Mouse (Mus musculus): ENCODE results near the gene Pih1d2. TPM values are rescaled to one million over a fixed set of nuclear protein-coding genes. Genes with fewer than 3 reads are reported as not detected.
"Not testable (repeated sequence)": the region's sequence is repeated elsewhere in the genome, so short reads cannot be mapped to it uniquely, and the experiment has no call there.

The Pih1d2 gene
- polyA plus RNA-seq, 1 experiment from 2014 or later: 7.5 TPM

- Histone ChIP-seq H3K27me3 (no peaks in the 10 kb centered on the region), H3K36me3 (peaks cover 60% of the 10 kb centered on the region), H3K4me3 (no peak overlapping the region), H3K27ac (no peak overlapping the region), H3K9ac (no peak overlapping the region), H3K9me3 (no peaks in the 10 kb centered on the region), H3K4me2 (no peak overlapping the region), H3K4me1 (replicated peaks) (peaks cover 10% of the 10 kb centered on the region)
- WGBS: 96% methylated on average over 8 of the region's 8 CpGs
- ATAC-seq (ENCODE audit: low FRiP score): no peak
Observed at GRCm38 (mm10) chr9:50596973-50597372, 20.1 kb upstream of the Pih1d2 start.

GRCm38 (mm10) chr9:50601536-50601935 lies 15.6 kb upstream of the Pih1d2 start:
- H3K4me2 ChIP-seq: no peak overlapping the region
- no peaks in the 10 kb centered on the region for H3K27me3 ChIP-seq
- H3K9me3 ChIP-seq: no peaks in the 10 kb centered on the region
- no peak overlapping the region for H3K27ac ChIP-seq
- no peak for ATAC-seq (ENCODE audit: low FRiP score)
- no peak overlapping the region for H3K9ac ChIP-seq
- H3K4me3 ChIP-seq: no peak overlapping the region
- peaks cover 50% of the 10 kb centered on the region for H3K36me3 ChIP-seq
- WGBS: 88% methylated on average over 6 of the region's 6 CpGs
- peaks cover 34% of the 10 kb centered on the region for H3K4me1 ChIP-seq (replicated peaks)

DNA sequence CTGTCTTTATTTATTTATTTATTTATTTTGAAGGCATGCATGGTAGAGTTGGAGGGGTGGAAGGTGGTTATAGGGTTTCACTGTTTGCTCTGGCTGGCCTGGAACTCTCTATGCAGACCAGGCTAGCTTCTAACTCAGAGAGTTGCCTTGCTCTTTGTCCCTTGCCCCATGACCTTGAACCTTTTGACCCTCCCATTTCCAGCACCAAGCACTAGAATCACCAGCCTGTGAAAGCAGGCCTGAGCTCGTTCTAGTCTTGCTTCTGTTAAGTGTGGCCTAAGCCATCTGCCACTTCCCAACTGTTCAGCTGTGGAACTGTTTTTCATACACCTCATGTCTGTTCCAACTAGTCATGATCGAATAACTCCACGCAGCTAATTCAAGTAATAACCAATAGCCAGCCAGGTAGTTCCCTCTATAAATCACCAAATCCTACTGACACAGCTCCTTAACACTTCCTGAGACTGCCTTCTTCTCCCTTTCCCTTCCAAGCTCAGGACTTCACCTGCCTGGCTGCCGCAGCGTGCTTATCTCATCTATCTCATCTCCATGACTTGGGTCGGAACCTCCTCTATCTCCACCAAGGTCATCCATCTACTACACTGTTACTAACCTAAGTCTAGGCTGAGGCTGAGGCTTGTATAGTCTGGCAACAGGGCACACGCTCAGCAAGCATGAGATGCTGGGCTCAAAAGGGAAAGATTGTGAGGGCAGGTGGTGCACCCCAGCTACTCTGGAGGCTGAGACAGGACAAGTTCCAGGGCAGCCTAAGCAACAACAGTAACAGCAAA lies 14.9 kb upstream of the Pih1d2 start:
- 0 out of 2 replicates have a peak overlapping the region, but pooled peaks have one; percentile 95 for H3K9ac ChIP-seq
- H3K27ac ChIP-seq: no peak overlapping the region
- H3K4me3 ChIP-seq: peak overlapping the region; percentile 89
- no peak for ATAC-seq (ENCODE audit: low FRiP score)
- H3K36me3 ChIP-seq: peaks cover 48% of the 10 kb centered on the region
- H3K4me1 ChIP-seq (replicated peaks): peaks cover 34% of the 10 kb centered on the region
- 90% methylated on average over 7 of the region's 7 CpGs for WGBS
- peak overlapping the region; percentile 90 for H3K4me2 ChIP-seq
- no peaks in the 10 kb centered on the region for H3K27me3 ChIP-seq
- H3K9me3 ChIP-seq: no peaks in the 10 kb centered on the region

- H3K4me1 ChIP-seq (replicated peaks): peaks cover 34% of the 10 kb centered on the region
- H3K4me3 ChIP-seq: peak within 1 kb of the TSS; percentile 89
- no peaks in the 10 kb centered on the region for H3K27me3 ChIP-seq
- H3K27ac ChIP-seq: peak within 1 kb of the TSS; percentile 93
- H3K4me2 ChIP-seq: peak within 1 kb of the TSS; percentile 90
- peak; percentile 97 for ATAC-seq (ENCODE audit: low FRiP score)
- H3K9ac ChIP-seq: peak within 1 kb of the TSS; percentile 95
- peaks cover 46% of the 10 kb centered on the region for H3K36me3 ChIP-seq
- no peaks in the 10 kb centered on the region for H3K9me3 ChIP-seq
- WGBS: under 1% methylated on average over 48 of the region's 48 CpGs
Observed at GRCm38 (mm10) chr9:50603189-50603997, 13.7 kb upstream of the Pih1d2 start, which contains the start of the genes Sdhd and Timm8b. Gene Sdhd (minus strand): TSS chr9:50603812. Gene Timm8b (plus strand): TSS chr9:50603910.

DNA sequence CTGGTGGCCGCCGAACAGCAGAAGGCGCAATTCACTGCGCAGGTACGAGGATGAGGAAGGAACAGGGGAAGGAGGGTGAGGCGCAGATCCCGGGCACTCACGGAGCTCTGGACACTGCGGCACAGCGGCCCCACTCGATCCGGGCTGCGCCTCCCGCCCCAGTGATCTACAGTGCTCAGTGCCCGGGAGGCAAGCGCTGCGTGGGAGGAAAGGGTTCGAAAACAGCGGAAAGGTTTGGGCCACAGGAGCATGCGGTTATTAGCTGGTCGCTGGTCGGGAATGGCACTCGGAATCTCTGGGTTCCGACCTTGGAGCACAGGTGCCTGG lies 13.2 kb upstream of the Pih1d2 start:
- H3K4me2 ChIP-seq: peak overlapping the region; percentile 90
- H3K9ac ChIP-seq: peak overlapping the region; percentile 95
- peak overlapping the region; percentile 89 for H3K4me3 ChIP-seq
- WGBS: under 1% methylated on average over 24 of the region's 24 CpGs
- ATAC-seq (ENCODE audit: low FRiP score): peak; percentile 93
- H3K36me3 ChIP-seq: peaks cover 44% of the 10 kb centered on the region
- H3K9me3 ChIP-seq: no peaks in the 10 kb centered on the region
- H3K27me3 ChIP-seq: no peaks in the 10 kb centered on the region
- H3K27ac ChIP-seq: peak overlapping the region; percentile 93
- H3K4me1 ChIP-seq (replicated peaks): peaks cover 34% of the 10 kb centered on the region

DNA sequence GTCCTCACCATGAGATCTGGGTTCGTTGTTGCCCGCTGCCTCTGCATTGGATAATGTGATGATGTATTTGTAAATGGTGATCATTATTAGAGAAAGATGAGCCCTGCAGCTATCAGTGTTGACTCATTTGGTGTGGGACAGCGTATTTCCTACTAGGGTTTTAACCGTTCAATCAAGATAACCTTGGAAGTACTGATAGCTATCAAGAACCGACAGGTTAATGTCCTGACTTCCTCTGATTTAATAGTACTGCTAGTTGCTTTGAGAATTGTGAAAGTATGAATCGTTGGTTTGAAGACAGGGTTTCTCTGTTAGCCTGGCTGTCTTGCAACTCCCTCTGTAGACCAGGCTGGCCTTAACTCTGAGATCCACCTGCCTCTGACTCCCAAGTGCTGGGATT lies 12.8 kb upstream of the Pih1d2 start:
- WGBS: 4% methylated on average over 6 of the region's 6 CpGs
- H3K27ac ChIP-seq: peak overlapping the region; percentile 93
- no peak for ATAC-seq (ENCODE audit: low FRiP score)

GRCm38 (mm10) chr9:50612115-50612514 lies 5.0 kb upstream of the Pih1d2 start:
- H3K9ac ChIP-seq: no peak overlapping the region
- H3K36me3 ChIP-seq: peaks cover 73% of the 10 kb centered on the region
- no peaks in the 10 kb centered on the region for H3K9me3 ChIP-seq
- no peak for ATAC-seq (ENCODE audit: low FRiP score)
- no peak overlapping the region for H3K4me2 ChIP-seq
- H3K27ac ChIP-seq: no peak overlapping the region
- H3K4me1 ChIP-seq (replicated peaks): peaks cover 21% of the 10 kb centered on the region
- H3K27me3 ChIP-seq: no peaks in the 10 kb centered on the region
- 93% methylated on average over 4 of the region's 4 CpGs for WGBS
- no peak overlapping the region for H3K4me3 ChIP-seq

More for the DNA sequence above, 12.8 kb upstream of the Pih1d2 start:
- Histone ChIP-seq H3K9ac (peak overlapping the region; percentile 95), H3K9me3 (no peaks in the 10 kb centered on the region), H3K36me3 (peaks cover 43% of the 10 kb centered on the region), H3K27me3 (no peaks in the 10 kb centered on the region), H3K4me2 (peak overlapping the region; percentile 90), H3K4me1 (replicated peaks) (peaks cover 34% of the 10 kb centered on the region), H3K4me3 (peak overlapping the region; percentile 89)

GRCm38 (mm10) chr9:50616161-50616560 lies 960 bp upstream of the Pih1d2 start:
- peaks cover 25% of the 10 kb centered on the region for H3K4me1 ChIP-seq (replicated peaks)
- H3K9me3 ChIP-seq: no peaks in the 10 kb centered on the region
- H3K9ac ChIP-seq: peak overlapping the region; percentile 97
- ATAC-seq (ENCODE audit: low FRiP score): no peak
- peak overlapping the region; percentile 100 for H3K4me3 ChIP-seq
- peak overlapping the region; percentile 96 for H3K27ac ChIP-seq
- no peaks in the 10 kb centered on the region for H3K27me3 ChIP-seq
- 41% methylated on average over 11 of the region's 11 CpGs for whole genome bisulfite sequencing
- peaks cover 40% of the 10 kb centered on the region for H3K36me3 ChIP-seq
- H3K4me2 ChIP-seq: peak overlapping the region; percentile 90

GRCm38 (mm10) chr9:50617794-50618330 lies 741 bp downstream of the Pih1d2 start:
- peak overlapping the region; percentile 100 for H3K4me3 ChIP-seq
- H3K36me3 ChIP-seq: peaks cover 25% of the 10 kb centered on the region
- H3K9ac ChIP-seq: 0 out of 2 replicates have a peak overlapping the region, but pooled peaks have one; percentile 53

DNA sequence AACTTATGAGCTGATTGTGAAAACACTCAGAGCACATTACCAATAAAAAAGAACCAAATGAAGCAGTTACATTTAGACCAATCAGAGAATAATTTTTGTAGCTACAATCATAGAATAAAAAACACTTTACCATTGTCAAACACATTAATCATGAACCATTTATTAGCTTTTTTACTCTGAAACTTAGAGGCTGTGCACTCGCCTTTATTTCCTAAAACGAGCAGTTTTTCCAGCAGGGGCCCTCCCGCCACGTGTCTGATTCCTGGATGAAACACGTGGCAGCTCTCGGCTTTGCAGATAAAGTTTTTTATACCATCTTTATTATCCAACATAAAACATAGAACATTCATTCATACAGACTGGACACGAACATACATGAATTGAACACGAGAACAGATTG lies 13.8 kb downstream of the Pih1d2 start:
- H3K27me3 ChIP-seq; H3K4me1 ChIP-seq (replicated peaks); H3K9ac ChIP-seq; H3K27ac ChIP-seq; H3K9me3 ChIP-seq; H3K4me2 ChIP-seq; H3K4me3 ChIP-seq; ATAC-seq (ENCODE audit: low FRiP score): not testable (repeated sequence)
- H3K36me3 ChIP-seq: peaks cover 31% of the 10 kb centered on the region
- 93% methylated on average over 6 of the region's 8 CpGs for WGBS

More at GRCm38 (mm10) chr9:50617794-50618330, 741 bp downstream of the Pih1d2 start:
- WGBS: 65% methylated on average over 9 of the region's 9 CpGs
- Histone ChIP-seq H3K27me3 (no peaks in the 10 kb centered on the region), H3K9me3 (no peaks in the 10 kb centered on the region), H3K27ac (no peak overlapping the region), H3K4me1 (replicated peaks) (peaks cover 25% of the 10 kb centered on the region), H3K4me2 (peak overlapping the region; percentile 90)
- 0 out of 2 replicates have a peak, but pooled peaks have one; percentile 6 for ATAC-seq (ENCODE audit: low FRiP score)

- WGBS: 89% methylated on average over 6 of the region's 6 CpGs
- no peaks in the 10 kb centered on the region for H3K4me1 ChIP-seq (replicated peaks)
Observed at GRCm38 (mm10) chr9:50632016-50632688, 15.0 kb downstream of the Pih1d2 start.

DNA sequence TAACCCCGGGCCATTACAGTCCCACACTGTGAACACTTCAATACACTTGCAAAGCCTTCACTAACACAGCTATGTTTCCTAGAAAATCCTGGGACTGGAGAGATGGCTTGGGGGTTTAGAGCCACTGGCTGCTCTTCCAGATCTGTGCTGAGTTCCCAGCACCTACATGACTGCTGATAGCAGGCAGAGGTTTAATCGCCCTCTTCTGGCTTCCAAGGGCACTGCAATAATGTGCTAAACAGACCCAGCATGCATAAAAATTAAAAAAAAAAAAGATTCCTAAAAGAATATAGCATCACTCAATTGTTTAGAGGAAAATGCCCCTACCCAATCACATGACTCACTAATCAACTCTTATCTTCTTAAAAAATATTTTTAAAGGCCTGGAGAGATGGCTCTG lies 15.9 kb downstream of the Pih1d2 start:
- Histone ChIP-seq H3K4me3 (no peak overlapping the region), H3K27ac (no peak overlapping the region), H3K9ac (no peak overlapping the region), H3K4me2 (no peak overlapping the region), H3K36me3 (peaks cover 50% of the 10 kb centered on the region), H3K9me3 (no peaks in the 10 kb centered on the region), H3K4me1 (replicated peaks) (no peaks in the 10 kb centered on the region), H3K27me3 (no peaks in the 10 kb centered on the region)
- no peak for ATAC-seq (ENCODE audit: low FRiP score)
- 60% methylated on average over 2 of the region's 2 CpGs for WGBS

More at GRCm38 (mm10) chr9:50632016-50632688, 15.0 kb downstream of the Pih1d2 start:
- no peaks in the 10 kb centered on the region for H3K9me3 ChIP-seq
- peaks cover 43% of the 10 kb centered on the region for H3K36me3 ChIP-seq
- no peak overlapping the region for H3K4me2 ChIP-seq
- no peak for ATAC-seq (ENCODE audit: low FRiP score)
- H3K4me3 ChIP-seq: no peak overlapping the region
- H3K27me3 ChIP-seq: no peaks in the 10 kb centered on the region
- H3K9ac ChIP-seq: no peak overlapping the region
- H3K27ac ChIP-seq: no peak overlapping the region
